Mouse (Mus musculus) forebrain, embryonic 16.5 days (tissue): ENCODE data around the gene Pdzrn3. TPM values are rescaled to one million over a fixed set of nuclear protein-coding genes. Genes with fewer than 3 reads are reported as not detected.

Experiments used
- ATAC-seq: fragments of 200-750 bp; cut with Nextera tagmentation; 2 replicates; pipeline ENCODE4 v1.8.0; 2017; ENCODE audit warnings: mild to moderate bottlenecking, moderate library complexity
- H3K27ac ChIP-seq: fragments of 300-500 bp; sonication (generic); 2 replicates; pipeline ENCODE4 v1.5.1; 2014; ENCODE audit warnings: low read length, control low read depth
- H3K27me3 ChIP-seq: fragments of 300-500 bp; sonication (generic); replicated peaks from 2 replicates; pipeline ENCODE4 v1.6.1; 2014; ENCODE audit warnings: low read length; ENCODE audit not compliant: control insufficient read depth, insufficient read depth
- H3K36me3 ChIP-seq: fragments of 300-500 bp; sonication (generic); 2 replicates; pipeline ENCODE4 v1.6.1; 2014; ENCODE audit not compliant: control insufficient read depth, insufficient read depth
- H3K4me1 ChIP-seq: fragments of 300-500 bp; sonication (generic); replicated peaks from 2 replicates; pipeline ENCODE4 v1.6.1; 2014; ENCODE audit warnings: low read length; ENCODE audit not compliant: control insufficient read depth, insufficient read depth
- H3K4me2 ChIP-seq: fragments of 300-500 bp; sonication (generic); 2 replicates; pipeline ENCODE4 v1.6.1; 2014; ENCODE audit warnings: mild to moderate bottlenecking, low read length, control low read depth
- H3K4me3 ChIP-seq: fragments of 300-500 bp; sonication (generic); replicated peaks from 2 replicates; pipeline ENCODE4 v1.5.1; 2014; ENCODE audit warnings: mild to moderate bottlenecking, low read length, control low read depth
- H3K9ac ChIP-seq: fragments of 300-500 bp; sonication (generic); replicated peaks from 2 replicates; pipeline ENCODE4 v1.6.1; 2014; ENCODE audit warnings: low read depth, low read length, control low read depth
- H3K9me3 ChIP-seq: fragments of 300-500 bp; sonication (generic); 2 replicates; pipeline ENCODE4 v1.6.1; 2016; ENCODE audit warnings: low read length; ENCODE audit not compliant: control insufficient read depth
- WGBS: fragments of 180-500 bp; shearing (Covaris S2); extraction: QIAGEN DNeasy Blood & Tissue Kit; methylation state at CpG from one replicate; pipeline ENCODE4 v1.1.7; 2014; 5-methylcytosine and 5-hydroxymethylcytosine counted together
- polyA plus RNA-seq: library from polyadenylated mRNA; unstranded; fragments of >200 nt; fragmentation: Nextera tagmentation; extraction: Ambion mirVana; gene quantifications from 2 replicates; pipeline ENCODE4 v1.2.1, GENCODE M21; 2015

Pdzrn3 gene
- polyA plus RNA-seq, 1 experiment from 2014 or later: 24.0 TPM

- H3K4me2 ChIP-seq: no peak overlapping the region
- WGBS: 94% methylated on average over 2 of the region's 2 CpGs
- no peak overlapping the region for H3K4me3 ChIP-seq
- no peaks in the 10 kb centered on the region for H3K27me3 ChIP-seq
- no peak for ATAC-seq
- no peaks in the 10 kb centered on the region for H3K4me1 ChIP-seq
- no peak overlapping the region for H3K9ac ChIP-seq
- H3K36me3 ChIP-seq: no peaks in the 10 kb centered on the region
- H3K9me3 ChIP-seq: no peaks in the 10 kb centered on the region
- H3K27ac ChIP-seq: no peak overlapping the region
Observed at GRCm38 (mm10) chr6:101392801-101393117, 15.1 kb upstream of the Pdzrn3 start.

- ATAC-seq: no peak
Observed at GRCm38 (mm10) chr6:101392107-101392800, 14.6 kb upstream of the Pdzrn3 start.

GRCm38 (mm10) chr6:101385490-101385889 is 7.8 kb upstream of the Pdzrn3 start:
- H3K27ac ChIP-seq: no peak overlapping the region
- no peak overlapping the region for H3K4me3 ChIP-seq
- H3K9me3 ChIP-seq: no peaks in the 10 kb centered on the region
- H3K4me2 ChIP-seq: no peak overlapping the region
- ATAC-seq: peak; percentile 93
- WGBS: 39% methylated on average over 7 of the region's 7 CpGs
- no peak overlapping the region for H3K9ac ChIP-seq
- no peaks in the 10 kb centered on the region; the same call in 1 of the 2 replicates for H3K27me3 ChIP-seq
- no peaks in the 10 kb centered on the region for H3K4me1 ChIP-seq
- no peaks in the 10 kb centered on the region for H3K36me3 ChIP-seq

More at GRCm38 (mm10) chr6:101392107-101392800, 14.6 kb upstream of the Pdzrn3 start:
- 81% methylated on average over 8 of the region's 8 CpGs for WGBS
- Histone ChIP-seq H3K27me3 (no peaks in the 10 kb centered on the region), H3K36me3 (no peaks in the 10 kb centered on the region), H3K9ac (no peak overlapping the region), H3K4me1 (no peaks in the 10 kb centered on the region), H3K4me2 (no peak overlapping the region), H3K27ac (no peak overlapping the region), H3K4me3 (no peak overlapping the region), H3K9me3 (no peaks in the 10 kb centered on the region)

GRCm38 (mm10) chr6:101384958-101385357 is 7.3 kb upstream of the Pdzrn3 start:
- H3K27me3 ChIP-seq: peaks cover under 1% of the 10 kb centered on the region
- H3K36me3 ChIP-seq: no peaks in the 10 kb centered on the region
- H3K9me3 ChIP-seq: no peaks in the 10 kb centered on the region
- WGBS: 61% methylated on average over 7 of the region's 7 CpGs
- H3K4me3 ChIP-seq: no peak overlapping the region
- no peaks in the 10 kb centered on the region for H3K4me1 ChIP-seq
- no peak overlapping the region for H3K4me2 ChIP-seq
- ATAC-seq: 0 out of 2 replicates have a peak, but pooled peaks have one; percentile 34
- no peak overlapping the region for H3K9ac ChIP-seq
- H3K27ac ChIP-seq: no peak overlapping the region

GRCm38 (mm10) chr6:101384476-101384875 is 6.8 kb upstream of the Pdzrn3 start:
- no peak overlapping the region for H3K4me2 ChIP-seq
- no peaks in the 10 kb centered on the region for H3K4me1 ChIP-seq
- no peak overlapping the region for H3K9ac ChIP-seq
- WGBS: 67% methylated on average over 6 of the region's 6 CpGs
- peaks cover 2% of the 10 kb centered on the region for H3K27me3 ChIP-seq
- H3K36me3 ChIP-seq: no peaks in the 10 kb centered on the region
- no peak overlapping the region for H3K4me3 ChIP-seq
- no peak overlapping the region for H3K27ac ChIP-seq
- no peaks in the 10 kb centered on the region for H3K9me3 ChIP-seq
- no peak for ATAC-seq

- H3K36me3 ChIP-seq: no peaks in the 10 kb centered on the region
- H3K9ac ChIP-seq: no peak overlapping the region
- no peak for ATAC-seq
- H3K9me3 ChIP-seq: no peaks in the 10 kb centered on the region
- no peak overlapping the region for H3K27ac ChIP-seq
- WGBS: 68% methylated on average over 4 of the region's 4 CpGs
- H3K4me1 ChIP-seq: peaks cover 2% of the 10 kb centered on the region
- H3K27me3 ChIP-seq: peaks cover 5% of the 10 kb centered on the region
- H3K4me3 ChIP-seq: no peak overlapping the region
- H3K4me2 ChIP-seq: no peak overlapping the region
Observed at GRCm38 (mm10) chr6:101382891-101383290, 5.2 kb upstream of the Pdzrn3 start.

GRCm38 (mm10) chr6:101379546-101379945 is 1.8 kb upstream of the Pdzrn3 start:
- H3K4me3 ChIP-seq: no peak overlapping the region
- H3K4me1 ChIP-seq: peaks cover 22% of the 10 kb centered on the region
- no peaks in the 10 kb centered on the region for H3K36me3 ChIP-seq
- WGBS: 40% methylated on average over 3 of the region's 3 CpGs
- no peak overlapping the region for H3K27ac ChIP-seq
- no peak overlapping the region for H3K4me2 ChIP-seq
- ATAC-seq: no peak
- H3K27me3 ChIP-seq: peaks cover 10% of the 10 kb centered on the region
- no peaks in the 10 kb centered on the region for H3K9me3 ChIP-seq
- no peak overlapping the region for H3K9ac ChIP-seq

- peaks cover 10% of the 10 kb centered on the region for H3K27me3 ChIP-seq
Observed at GRCm38 (mm10) chr6:101377935-101378609, 375 bp upstream of the Pdzrn3 start.

GRCm38 (mm10) chr6:101376511-101377166 is 1.1 kb downstream of the Pdzrn3 start:
- Histone ChIP-seq H3K9ac (peak overlapping the region; percentile 57; the same call in 1 of the 2 replicates), H3K4me2 (peak overlapping the region; percentile 100), H3K4me3 (peak overlapping the region; percentile 58), H3K27me3 (peaks cover 10% of the 10 kb centered on the region), H3K4me1 (peaks cover 22% of the 10 kb centered on the region), H3K36me3 (no peaks in the 10 kb centered on the region), H3K27ac (no peak overlapping the region), H3K9me3 (no peaks in the 10 kb centered on the region)
- WGBS: 4% methylated on average over 10 of the region's 10 CpGs
- no peak for ATAC-seq

More at GRCm38 (mm10) chr6:101377935-101378609, 375 bp upstream of the Pdzrn3 start:
- no peaks in the 10 kb centered on the region for H3K36me3 ChIP-seq
- peak; percentile 91 for ATAC-seq
- H3K4me3 ChIP-seq: peak overlapping the region; percentile 58
- 0% methylated on average over 28 of the region's 29 CpGs for WGBS
- H3K9me3 ChIP-seq: no peaks in the 10 kb centered on the region
- H3K9ac ChIP-seq: peak overlapping the region; percentile 57
- H3K4me1 ChIP-seq: peaks cover 22% of the 10 kb centered on the region
- peak overlapping the region; percentile 36; the same call in 1 of the 2 replicates for H3K27ac ChIP-seq
- peak overlapping the region; percentile 100 for H3K4me2 ChIP-seq
